Mouse (Mus musculus): ENCODE results near the gene Tspan3. TPM values are rescaled to one million over a fixed set of nuclear protein-coding genes. Genes with fewer than 3 reads are reported as not detected.

Gene Tspan3
- polyA plus RNA-seq, 1 experiment, result 397 TPM

DNA sequence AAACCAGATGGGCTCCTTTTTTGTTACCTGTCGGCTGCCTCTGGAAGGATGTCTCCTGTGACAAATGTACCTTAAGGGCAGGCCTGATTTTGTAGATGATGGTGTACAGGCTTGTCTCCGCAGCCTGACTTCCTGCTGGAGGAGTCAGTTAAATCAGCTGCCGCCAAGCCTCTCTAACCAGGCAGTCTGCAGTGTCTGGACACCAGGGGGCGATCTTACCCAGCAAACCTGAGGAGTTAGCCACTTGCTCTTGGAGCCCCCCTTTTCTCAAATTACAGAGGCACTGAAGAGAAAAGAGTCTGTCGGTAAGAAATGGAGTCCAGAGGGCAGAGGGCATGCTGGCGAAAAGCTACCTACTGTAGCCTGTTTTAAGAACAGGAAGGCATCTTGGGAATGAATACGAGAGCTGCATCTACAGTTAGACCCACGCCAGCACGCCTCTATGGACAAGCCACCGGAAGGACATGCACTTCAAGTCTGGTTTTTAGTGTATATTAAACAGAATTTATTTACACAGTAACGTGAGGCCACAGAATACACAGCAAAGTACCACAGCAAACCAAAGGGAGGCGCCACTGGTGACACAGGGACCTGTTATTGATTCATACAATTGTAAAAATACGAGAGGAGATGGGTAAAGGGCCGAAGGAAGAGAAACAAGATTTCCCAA is 35.5 kb upstream of the Tspan3 start:
- no peaks in the 10 kb centered on the region for H3K4me1 ChIP-seq (ENCODE audit: control insufficient read depth, insufficient read depth, insufficient read length, low read length)
- H3K27me3 ChIP-seq (ENCODE audit: control insufficient read depth, insufficient read depth, low read length), result no peaks in the 10 kb centered on the region
- WGBS, result 33% methylated on average over 14 of the region's 14 CpGs
- TF ChIP-seq POLR2A (IDR thresholded peaks at IDR 0.05; ENCODE audit: low read depth, low read length), result no peak
- peak; percentile 97; the same call in 1 of the 2 replicates for TF ChIP-seq CTCF (IDR thresholded peaks at IDR 0.05; ENCODE audit: extremely low read depth, insufficient read length, insufficient replicate concordance, low read depth, low read length)
- H3K4me3 ChIP-seq (ENCODE audit: low read depth, low read length), result no peak overlapping the region
- peaks cover 13% of the 10 kb centered on the region for H3K36me3 ChIP-seq (ENCODE audit: control insufficient read depth, insufficient read depth, low read length)
- H3K27ac ChIP-seq (ENCODE audit: insufficient read depth, low read depth, low read length), result no peak overlapping the region

- Histone ChIP-seq H3K36me3 (ENCODE audit: control insufficient read depth, insufficient read depth, low read length) (peaks cover 9% of the 10 kb centered on the region), H3K4me1 (ENCODE audit: control insufficient read depth, insufficient read depth, insufficient read length, low read length) (no peaks in the 10 kb centered on the region), H3K4me3 (ENCODE audit: low read depth, low read length) (no peak overlapping the region), H3K27ac (ENCODE audit: insufficient read depth, low read depth, low read length) (no peak overlapping the region), H3K27me3 (ENCODE audit: control insufficient read depth, insufficient read depth, low read length) (no peaks in the 10 kb centered on the region)
- WGBS, result 60% methylated on average over 2 of the region's 2 CpGs
- no peak for TF ChIP-seq POLR2A (IDR thresholded peaks at IDR 0.05; ENCODE audit: low read depth, low read length)
- TF ChIP-seq CTCF (IDR thresholded peaks at IDR 0.05; ENCODE audit: extremely low read depth, insufficient read length, insufficient replicate concordance, low read depth, low read length), result no peak
Measured at GRCm38 (mm10) chr9:56200200-56200599, 34.9 kb upstream of the Tspan3 start.

- no peaks in the 10 kb centered on the region for H3K4me1 ChIP-seq (ENCODE audit: control insufficient read depth, insufficient read depth, insufficient read length, low read length)
- H3K4me3 ChIP-seq (ENCODE audit: low read depth, low read length), result no peak overlapping the region
- no peaks in the 10 kb centered on the region for H3K27me3 ChIP-seq (ENCODE audit: control insufficient read depth, insufficient read depth, low read length)
- 79% methylated on average over 4 of the region's 4 CpGs for WGBS
- H3K36me3 ChIP-seq (ENCODE audit: control insufficient read depth, insufficient read depth, low read length), result no peaks in the 10 kb centered on the region
- H3K27ac ChIP-seq (ENCODE audit: insufficient read depth, low read depth, low read length), result no peak overlapping the region
- TF ChIP-seq CTCF (IDR thresholded peaks at IDR 0.05; ENCODE audit: extremely low read depth, insufficient read length, insufficient replicate concordance, low read depth, low read length) (no peak), POLR2A (IDR thresholded peaks at IDR 0.05; ENCODE audit: low read depth, low read length) (no peak)
Measured at GRCm38 (mm10) chr9:56196921-56197320, 31.6 kb upstream of the Tspan3 start.

- Histone ChIP-seq H3K4me3 (ENCODE audit: low read depth, low read length) (no peak overlapping the region), H3K36me3 (ENCODE audit: control insufficient read depth, insufficient read depth, low read length) (no peaks in the 10 kb centered on the region), H3K27me3 (ENCODE audit: control insufficient read depth, insufficient read depth, low read length) (no peaks in the 10 kb centered on the region), H3K4me1 (ENCODE audit: control insufficient read depth, insufficient read depth, insufficient read length, low read length) (no peaks in the 10 kb centered on the region), H3K27ac (ENCODE audit: insufficient read depth, low read depth, low read length) (no peak overlapping the region)
- TF ChIP-seq CTCF (IDR thresholded peaks at IDR 0.05; ENCODE audit: extremely low read depth, insufficient read length, insufficient replicate concordance, low read depth, low read length) (no peak), POLR2A (IDR thresholded peaks at IDR 0.05; ENCODE audit: low read depth, low read length) (no peak)
- 85% methylated on average over 3 of the region's 3 CpGs for WGBS
Measured at GRCm38 (mm10) chr9:56195193-56195592, 29.9 kb upstream of the Tspan3 start.

GRCm38 (mm10) chr9:56191498-56192455 is 26.5 kb upstream of the Tspan3 start:
- H3K4me3 ChIP-seq (ENCODE audit: low read depth, low read length), result no peak overlapping the region
- H3K27ac ChIP-seq (ENCODE audit: insufficient read depth, low read depth, low read length), result no peak overlapping the region
- H3K36me3 ChIP-seq (ENCODE audit: control insufficient read depth, insufficient read depth, low read length), result no peaks in the 10 kb centered on the region
- no peaks in the 10 kb centered on the region for H3K27me3 ChIP-seq (ENCODE audit: control insufficient read depth, insufficient read depth, low read length)
- no peaks in the 10 kb centered on the region for H3K4me1 ChIP-seq (ENCODE audit: control insufficient read depth, insufficient read depth, insufficient read length, low read length)
- TF ChIP-seq POLR2A (IDR thresholded peaks at IDR 0.05; ENCODE audit: low read depth, low read length) (no peak), CTCF (IDR thresholded peaks at IDR 0.05; ENCODE audit: extremely low read depth, insufficient read length, insufficient replicate concordance, low read depth, low read length) (no peak)
- WGBS, result 76% methylated on average over 11 of the region's 11 CpGs

- H3K27ac ChIP-seq (ENCODE audit: insufficient read depth, low read depth, low read length), result no peak overlapping the region
- H3K27me3 ChIP-seq (ENCODE audit: control insufficient read depth, insufficient read depth, low read length), result no peaks in the 10 kb centered on the region
- no peaks in the 10 kb centered on the region for H3K36me3 ChIP-seq (ENCODE audit: control insufficient read depth, insufficient read depth, low read length)
- 61% methylated on average over 8 of the region's 8 CpGs for WGBS
- TF ChIP-seq POLR2A (IDR thresholded peaks at IDR 0.05; ENCODE audit: low read depth, low read length), result no peak
- TF ChIP-seq CTCF (IDR thresholded peaks at IDR 0.05; ENCODE audit: extremely low read depth, insufficient read length, insufficient replicate concordance, low read depth, low read length), result no peak
- H3K4me3 ChIP-seq (ENCODE audit: low read depth, low read length), result no peak overlapping the region
- peaks cover 2% of the 10 kb centered on the region; the same call in 1 of the 2 replicates for H3K4me1 ChIP-seq (ENCODE audit: control insufficient read depth, insufficient read depth, insufficient read length, low read length)
Measured at GRCm38 (mm10) chr9:56180118-56180781, 15.0 kb upstream of the Tspan3 start.

All from small intestine, adult 2 months (tissue).